19 mouse cellular contexts compared by ENCODE assay signal in genomic region chr9:74078458-74078857, GRCm38 (mm10). TPM values are rescaled to one million over a fixed set of nuclear protein-coding genes. Genes with fewer than 3 reads are reported as not detected.
A peak's percentile ranks its signal among the peaks of the same experiment; 100 is the strongest.
DNase-seq lines count a peak whose midpoint lies in the region; ATAC-seq and TF ChIP-seq lines count a peak whose summit lies in the region.
"Had no signal": no experiment of that assay in that cellular context is flagged by ENCODE, and none has a peak within 500 bp of the region (broad histone marks: within the 10 kb centered on the region; RNA-seq: fewer than 3 reads in every experiment).

No protein-coding gene starts in this region.

- H3K9me3 ChIP-seq in forebrain, embryonic 14.5 days (replicated peaks; ENCODE audit: control insufficient read depth, low read length), result no peaks in the 10 kb centered on the region
- no peaks in the 10 kb centered on the region for H3K9me3 ChIP-seq in forebrain, embryonic 16.5 days (ENCODE audit: control insufficient read depth, low read length)
- H3K9me3 ChIP-seq in kidney, postnatal 0 days (replicated peaks; ENCODE audit: low read length), result no peaks in the 10 kb centered on the region
- H3K9me3 ChIP-seq in midbrain, embryonic 14.5 days (ENCODE audit: control insufficient read depth, low read length), result no peaks in the 10 kb centered on the region
- H3K9me3 ChIP-seq in midbrain, embryonic 11.5 days (ENCODE audit: control insufficient read depth, low read length), result no peaks in the 10 kb centered on the region
- H3K9me3 ChIP-seq: liver, embryonic 15.5 days; neural tube, embryonic 13.5 days had no signal

- no peak for ATAC-seq in forebrain, embryonic 14.5 days
- no peak for ATAC-seq in forebrain, embryonic 16.5 days
- ATAC-seq in kidney, postnatal 0 days (replicated peaks; ENCODE audit: low FRiP score, low read depth), result no peak
- no peak for ATAC-seq in midbrain, embryonic 14.5 days (ENCODE audit: low FRiP score, low TSS enrichment)
- no peak for ATAC-seq in midbrain, embryonic 11.5 days (ENCODE audit: low FRiP score)

- no peaks in the 10 kb centered on the region for H3K4me1 ChIP-seq in forebrain, embryonic 14.5 days (ENCODE audit: control insufficient read depth, insufficient read depth, low read length)
- no peaks in the 10 kb centered on the region for H3K4me1 ChIP-seq in forebrain, embryonic 16.5 days (replicated peaks; ENCODE audit: control insufficient read depth, insufficient read depth, low read length)
- no peaks in the 10 kb centered on the region for H3K4me1 ChIP-seq in kidney, postnatal 0 days (replicated peaks; ENCODE audit: insufficient read depth, low read length)
- no peaks in the 10 kb centered on the region for H3K4me1 ChIP-seq in midbrain, embryonic 14.5 days (ENCODE audit: control insufficient read depth, insufficient read depth, low read length)
- H3K4me1 ChIP-seq in midbrain, embryonic 11.5 days (ENCODE audit: control insufficient read depth, insufficient read depth, low read length), result no peaks in the 10 kb centered on the region
- H3K4me1 ChIP-seq: liver, embryonic 15.5 days; neural tube, embryonic 13.5 days had no signal

- no peak overlapping the region for H3K4me2 ChIP-seq in forebrain, embryonic 14.5 days (ENCODE audit: low read length)
- H3K4me2 ChIP-seq in forebrain, embryonic 16.5 days (ENCODE audit: low read length), result no peak overlapping the region
- H3K4me2 ChIP-seq in kidney, postnatal 0 days (ENCODE audit: low read length), result no peak overlapping the region
- no peak overlapping the region for H3K4me2 ChIP-seq in midbrain, embryonic 14.5 days (ENCODE audit: low read length)
- no peak overlapping the region for H3K4me2 ChIP-seq in midbrain, embryonic 11.5 days
- H3K4me2 ChIP-seq: heart, embryonic 11.5 days; liver, embryonic 15.5 days; neural tube, embryonic 13.5 days had no signal

- H3K9ac ChIP-seq in forebrain, embryonic 14.5 days (ENCODE audit: low read length), result no peak overlapping the region
- H3K9ac ChIP-seq in forebrain, embryonic 16.5 days (replicated peaks; ENCODE audit: low read depth, low read length), result no peak overlapping the region
- H3K9ac ChIP-seq in kidney, postnatal 0 days (ENCODE audit: low read depth, low read length), result no peak overlapping the region
- no peak overlapping the region for H3K9ac ChIP-seq in midbrain, embryonic 14.5 days (replicated peaks; ENCODE audit: low read length)
- no peak overlapping the region for H3K9ac ChIP-seq in midbrain, embryonic 11.5 days (ENCODE audit: low read length)
- H3K9ac ChIP-seq: liver, embryonic 15.5 days; neural tube, embryonic 13.5 days had no signal

- H3K36me3 ChIP-seq in forebrain, embryonic 14.5 days (ENCODE audit: control insufficient read depth, insufficient read depth, low read length), result no peaks in the 10 kb centered on the region
- H3K36me3 ChIP-seq in forebrain, embryonic 16.5 days (ENCODE audit: control insufficient read depth, insufficient read depth), result no peaks in the 10 kb centered on the region
- H3K36me3 ChIP-seq in kidney, postnatal 0 days (ENCODE audit: insufficient read depth, low read length), result no peaks in the 10 kb centered on the region
- H3K36me3 ChIP-seq in midbrain, embryonic 14.5 days (ENCODE audit: control insufficient read depth, insufficient read depth, low read length), result no peaks in the 10 kb centered on the region
- no peaks in the 10 kb centered on the region for H3K36me3 ChIP-seq in midbrain, embryonic 11.5 days (ENCODE audit: control insufficient read depth, insufficient read depth, low read length)
- H3K36me3 ChIP-seq: liver, embryonic 15.5 days; neural tube, embryonic 13.5 days had no signal

- no peak overlapping the region for H3K4me3 ChIP-seq in forebrain, embryonic 14.5 days (ENCODE audit: low read depth, low read length)
- no peak overlapping the region for H3K4me3 ChIP-seq in forebrain, embryonic 16.5 days (replicated peaks; ENCODE audit: low read length)
- no peak overlapping the region for H3K4me3 ChIP-seq in kidney, postnatal 0 days (replicated peaks; ENCODE audit: low read depth, low read length)
- H3K4me3 ChIP-seq in midbrain, embryonic 14.5 days (replicated peaks; ENCODE audit: low read depth, low read length), result no peak overlapping the region
- H3K4me3 ChIP-seq in midbrain, embryonic 11.5 days (ENCODE audit: low read depth, low read length), result no peak overlapping the region
- H3K4me3 ChIP-seq: liver, embryonic 15.5 days; neural tube, embryonic 13.5 days had no signal

- no peak overlapping the region for H3K27ac ChIP-seq in forebrain, embryonic 14.5 days (ENCODE audit: low read depth, low read length)
- H3K27ac ChIP-seq in forebrain, embryonic 16.5 days (ENCODE audit: low read length), result no peak overlapping the region
- H3K27ac ChIP-seq in kidney, postnatal 0 days, result no peak overlapping the region
- H3K27ac ChIP-seq in midbrain, embryonic 14.5 days (replicated peaks; ENCODE audit: low read depth, low read length), result no peak overlapping the region
- no peak overlapping the region for H3K27ac ChIP-seq in midbrain, embryonic 11.5 days (ENCODE audit: low read depth, low read length)
- H3K27ac ChIP-seq: liver, embryonic 15.5 days; neural tube, embryonic 13.5 days had no signal

- peak; percentile 63 for DNase-seq in forebrain, embryonic 14.5 days (ENCODE audit: low spot score)
- DNase-seq in kidney, postnatal 0 days (ENCODE audit: low spot score), result peak; percentile 34
- no peak for DNase-seq in kidney, adult 11 months
- peak; percentile 80 for DNase-seq in midbrain, embryonic 14.5 days
- no peak for DNase-seq in midbrain, embryonic 11.5 days (ENCODE audit: low spot score, missing footprints)
- DNase-seq in retina, embryonic 14.5 days (ENCODE audit: low spot score), result peak; percentile 29
- no peak for DNase-seq in heart, adult 11 months
- DNase-seq: adrenal gland, adult 8-10 months; cerebellum, adult 9-10 months; gastrocnemius, postnatal 25 days; heart, postnatal 4 days; lung, postnatal 4 days; thymus, adult 2 months had no signal

- TF ChIP-seq CTCF in kidney, postnatal 0 days (IDR thresholded peaks at IDR 0.05; ENCODE audit: low read depth), result peak; percentile 62

- H3K27me3 ChIP-seq in forebrain, embryonic 14.5 days (replicated peaks; ENCODE audit: control insufficient read depth, insufficient read depth, low read length), result no peaks in the 10 kb centered on the region
- H3K27me3 ChIP-seq in forebrain, embryonic 16.5 days (replicated peaks; ENCODE audit: control insufficient read depth, insufficient read depth, low read length), result no peaks in the 10 kb centered on the region
- no peaks in the 10 kb centered on the region for H3K27me3 ChIP-seq in kidney, postnatal 0 days (ENCODE audit: insufficient read depth, low read length)
- no peaks in the 10 kb centered on the region for H3K27me3 ChIP-seq in midbrain, embryonic 14.5 days (ENCODE audit: control insufficient read depth, insufficient read depth, low read length)
- no peaks in the 10 kb centered on the region for H3K27me3 ChIP-seq in midbrain, embryonic 11.5 days (ENCODE audit: control insufficient read depth, insufficient read depth, low read length)
- H3K27me3 ChIP-seq: liver, embryonic 15.5 days; neural tube, embryonic 13.5 days had no signal

RNA-seq across cellular contexts. Expression of gene Wdr72, which starts 31.7 kb away (rescaled TPM):
- polyA plus RNA-seq in forebrain, embryonic 14.5 days (2014; fragmentation: Nextera tagmentation; extraction: Ambion mirVana), result 0.19 and 0.25 TPM in 2 replicates
- polyA plus RNA-seq in forebrain, embryonic 16.5 days (2015; fragmentation: Nextera tagmentation; extraction: Ambion mirVana), result 0.16 and 0.18 TPM in 2 replicates
- 3.6 and 4.1 TPM in 2 replicates for polyA plus RNA-seq in kidney, postnatal 0 days (2015; fragmentation: Nextera tagmentation; extraction: Ambion mirVana)
- 0.34 and 0.98 TPM in 2 replicates for polyA plus RNA-seq in midbrain, embryonic 14.5 days (2014; fragmentation: Nextera tagmentation; extraction: Ambion mirVana)
- polyA plus RNA-seq in midbrain, embryonic 11.5 days (2014; fragmentation: Nextera tagmentation; extraction: Ambion mirVana), result 0.90 and 0.91 TPM in 2 replicates
- polyA plus RNA-seq: C2C12; frontal cortex, adult 2 months; liver, embryonic 15.5 days had no signal

Comparison
In these comparisons a context has a peak if more than half of its experiments do, and no peak if none do; other contexts are left out.
1. DNase-seq: peak in forebrain, embryonic 14.5 days (single experiment), kidney, postnatal 0 days (single experiment), midbrain, embryonic 14.5 days (single experiment) and retina, embryonic 14.5 days (single experiment); none in kidney, adult 11 months (single experiment), midbrain, embryonic 11.5 days (single experiment) and heart, adult 11 months (single experiment).